Mouse (Mus musculus) erythroblast, embryonic 14.5 days (primary cell): ENCODE data around the gene Il23r. TPM values are rescaled to one million over a fixed set of nuclear protein-coding genes. Genes with fewer than 3 reads are reported as not detected.

ENCODE experiments used
- H3K27me3 ChIP-seq: 2 replicates; pipeline ENCODE4 v1.6.1; 2012; ENCODE audit warnings: inconsistent platforms; ENCODE audit not compliant: control insufficient read depth
- H3K36me3 ChIP-seq: 2 replicates; pipeline ENCODE4 v1.6.1; 2012; ENCODE audit warnings: mild to moderate bottlenecking, inconsistent platforms; ENCODE audit not compliant: control insufficient read depth
- H3K4me1 ChIP-seq: 2 replicates; pipeline ENCODE4 v1.6.1; 2012; ENCODE audit warnings: inconsistent platforms; ENCODE audit not compliant: control insufficient read depth
- H3K4me3 ChIP-seq: replicated peaks from 2 replicates; pipeline ENCODE3; 2012; ENCODE audit warnings: moderate library complexity, mild to moderate bottlenecking, inconsistent platforms
- H3K9me3 ChIP-seq: 2 replicates; pipeline ENCODE4 v1.6.1; 2012; ENCODE audit warnings: low read length, inconsistent platforms, mixed read lengths; ENCODE audit not compliant: control insufficient read depth
- GATA1 ChIP-seq: IDR thresholded peaks from 2 replicates; pipeline ENCODE4 v1.6.1; 2012; ENCODE audit warnings: low read length, inconsistent platforms, mixed read lengths
- TAL1 ChIP-seq: IDR thresholded peaks from 3 replicates; pipeline ENCODE4 v1.6.1; 2012; ENCODE audit warnings: low read length, inconsistent platforms, mixed read lengths
- polyA plus RNA-seq: library from polyadenylated mRNA; stranded (reverse); fragments of >175 nt; gene quantifications from 2 replicates; pipeline ENCODE4 v1.2.3, GENCODE M21; 2012

Il23r gene
- polyA plus RNA-seq, 1 experiment = not detected

- no peak within 1 kb of the TSS for H3K4me3 ChIP-seq
- TF ChIP-seq GATA1 = no peak
- no peak for TF ChIP-seq TAL1
- H3K9me3 ChIP-seq = no peaks in the 10 kb centered on the region
- peaks cover 10% of the 10 kb centered on the region for H3K27me3 ChIP-seq
- no peaks in the 10 kb centered on the region; the same call in 1 of the 2 replicates for H3K4me1 ChIP-seq
- no peaks in the 10 kb centered on the region for H3K36me3 ChIP-seq
Observed at GRCm38 (mm10) chr6:67375982-67376391, 115.7 kb downstream of the Il23r start, which contains the start of gene Il12rb2. Gene Il12rb2 (minus strand): TSS chr6:67376188.

Other genes starting within 250 kb of the Il23r start
- not detected in 2 replicates for gene Il12rb2, start 115.7 kb downstream of the Il23r start, polyA plus RNA-seq
- gene Tacstd2, start 43.9 kb upstream of the Il23r start, polyA plus RNA-seq = not detected in 2 replicates